Mouse (Mus musculus) thymus, adult 2 months (tissue): Measurements from ENCODE around the gene Rgs10.

ENCODE experiments used
- CTCF ChIP-seq: fragments of 200-500 bp; IDR thresholded peaks from 2 replicates; pipeline ENCODE4 v1.5.1; 2012; ENCODE audit warnings: mild to moderate bottlenecking, control low read depth, low read length, moderate library complexity, borderline replicate concordance; ENCODE audit not compliant: control insufficient read depth, poor library complexity, insufficient read depth; ENCODE audit errors: extremely low read depth
- POLR2A ChIP-seq: fragments of 200-500 bp; IDR thresholded peaks from 2 replicates; pipeline ENCODE4 v1.6.1; 2012; ENCODE audit warnings: mild to moderate bottlenecking, low read length, control low read depth, moderate library complexity; ENCODE audit not compliant: control insufficient read depth, poor library complexity, insufficient read depth; ENCODE audit errors: extremely low read depth

GRCm38 (mm10) chr7:128350316-128350715 lies 68.2 kb downstream of the Rgs10 start:
- no peak for TF ChIP-seq POLR2A
- no peak for TF ChIP-seq CTCF
